Comparison of ENCODE assay signal across 31 mouse cellular contexts in genomic region chr11:89107180-89107807, GRCm38 (mm10). TPM values are rescaled to one million over a fixed set of nuclear protein-coding genes. Genes with fewer than 3 reads are reported as not detected.
DNase-seq lines count a peak whose midpoint lies in the region; ATAC-seq and TF ChIP-seq lines count a peak whose summit lies in the region.
"Had no signal": no experiment of that assay in that cellular context is flagged by ENCODE, and none has a peak within 500 bp of the region (broad histone marks: within the 10 kb centered on the region; RNA-seq: fewer than 3 reads in every experiment).

No protein-coding gene starts in this region.

- no peak for TF ChIP-seq EP300 in liver, postnatal 0 days (IDR thresholded peaks at IDR 0.05; ENCODE audit: low read depth)

- no peak overlapping the region for H3K27ac ChIP-seq in liver, postnatal 0 days (ENCODE audit: low read depth)
- H3K27ac ChIP-seq in liver, embryonic 11.5 days (ENCODE audit: low read depth, low read length): no peak overlapping the region
- H3K27ac ChIP-seq in intestine, postnatal 0 days (ENCODE audit: low read depth, low read length): no peak overlapping the region
- no peak overlapping the region for H3K27ac ChIP-seq in midbrain, embryonic 15.5 days
- H3K27ac ChIP-seq in forebrain, embryonic 16.5 days (ENCODE audit: low read length): no peak overlapping the region
- H3K27ac ChIP-seq: kidney, embryonic 15.5 days; liver, embryonic 13.5 days; neural tube, embryonic 15.5 days; stomach, embryonic 15.5 days had no signal

- 0 out of 2 replicates have a peak, but pooled peaks cover 3% of the 10 kb centered on the region for H3K4me1 ChIP-seq in liver, postnatal 0 days (ENCODE audit: insufficient read depth)
- 0 out of 2 replicates have a peak, but pooled peaks cover 3% of the 10 kb centered on the region for H3K4me1 ChIP-seq in liver, embryonic 11.5 days (replicated peaks; ENCODE audit: control insufficient read depth, insufficient read depth, low read length)
- no peaks in the 10 kb centered on the region for H3K4me1 ChIP-seq in intestine, postnatal 0 days (replicated peaks; ENCODE audit: control insufficient read depth, insufficient read depth, low read length)
- no peaks in the 10 kb centered on the region for H3K4me1 ChIP-seq in midbrain, embryonic 15.5 days
- no peaks in the 10 kb centered on the region for H3K4me1 ChIP-seq in forebrain, embryonic 16.5 days (replicated peaks; ENCODE audit: control insufficient read depth, insufficient read depth, low read length)
- H3K4me1 ChIP-seq: neural tube, embryonic 15.5 days; stomach, embryonic 15.5 days had no signal

- 37% methylated on average over 12 of the region's 12 CpGs for WGBS in liver, postnatal 0 days (ENCODE audit: insufficient replicate concordance)
- WGBS in liver, embryonic 11.5 days: 35% methylated on average over 12 of the region's 12 CpGs
- 17% methylated on average over 12 of the region's 12 CpGs for WGBS in intestine, postnatal 0 days
- 33% methylated on average over 12 of the region's 12 CpGs for WGBS in midbrain, embryonic 15.5 days
- WGBS in forebrain, embryonic 16.5 days: 27% methylated on average over 12 of the region's 12 CpGs

- no peak overlapping the region for H3K4me3 ChIP-seq in liver, postnatal 0 days (ENCODE audit: low read depth, low read length)
- no peak overlapping the region for H3K4me3 ChIP-seq in liver, embryonic 11.5 days (ENCODE audit: low read depth, low read length)
- no peak overlapping the region for H3K4me3 ChIP-seq in intestine, postnatal 0 days (ENCODE audit: low read depth, low read length)
- H3K4me3 ChIP-seq in midbrain, embryonic 15.5 days: no peak overlapping the region
- H3K4me3 ChIP-seq in forebrain, embryonic 16.5 days (replicated peaks; ENCODE audit: low read length): no peak overlapping the region
- H3K4me3 ChIP-seq: kidney, embryonic 15.5 days; liver, embryonic 13.5 days; neural tube, embryonic 15.5 days; stomach, embryonic 15.5 days had no signal

- TF ChIP-seq CTCF in liver, postnatal 0 days (IDR thresholded peaks at IDR 0.05; ENCODE audit: low read depth): no peak
- no peak for TF ChIP-seq CTCF in intestine, postnatal 0 days (IDR thresholded peaks at IDR 0.05; ENCODE audit: low read depth)

- no peak for DNase-seq in liver, postnatal 0 days
- no peak for DNase-seq in liver, embryonic 11.5 days (ENCODE audit: low spot score)
- peak; percentile 75 for DNase-seq in ZHBTc4 (ENCODE audit: low read depth, low spot score)
- DNase-seq in cerebellum, postnatal 25 days: no peak
- DNase-seq: adrenal gland, postnatal 36 days; cerebellum, adult 2 months; cerebellum, postnatal 36 days; gastrocnemius, postnatal 10 days; kidney, adult 18-20 months; kidney, postnatal 36 days; layer of hippocampus, postnatal 36 days; left cerebral cortex, postnatal 4 days; liver, embryonic 13.5 days; lung, adult 2 months; lung, postnatal 10 days; midbrain, embryonic 14.5 days; retina, postnatal 1 day; right cerebral cortex, postnatal 14 days; thymus, adult 2 months; thymus, postnatal 36 days had no signal

- no peaks in the 10 kb centered on the region for H3K27me3 ChIP-seq in liver, postnatal 0 days (ENCODE audit: insufficient read depth, low read length)
- no peaks in the 10 kb centered on the region for H3K27me3 ChIP-seq in liver, embryonic 11.5 days (replicated peaks; ENCODE audit: control insufficient read depth, insufficient read depth, low read length)
- no peaks in the 10 kb centered on the region for H3K27me3 ChIP-seq in intestine, postnatal 0 days (replicated peaks; ENCODE audit: control insufficient read depth, insufficient read depth, low read length)
- no peaks in the 10 kb centered on the region for H3K27me3 ChIP-seq in midbrain, embryonic 15.5 days (replicated peaks)
- H3K27me3 ChIP-seq in forebrain, embryonic 16.5 days (replicated peaks; ENCODE audit: control insufficient read depth, insufficient read depth, low read length): no peaks in the 10 kb centered on the region
- H3K27me3 ChIP-seq: liver, embryonic 13.5 days; neural tube, embryonic 15.5 days; stomach, embryonic 15.5 days had no signal

- no peak overlapping the region for H3K9ac ChIP-seq in liver, postnatal 0 days (replicated peaks)
- H3K9ac ChIP-seq in liver, embryonic 11.5 days (ENCODE audit: low read depth, low read length): no peak overlapping the region
- H3K9ac ChIP-seq in intestine, postnatal 0 days (ENCODE audit: low read depth, low read length): no peak overlapping the region
- H3K9ac ChIP-seq in midbrain, embryonic 15.5 days: no peak overlapping the region
- H3K9ac ChIP-seq in forebrain, embryonic 16.5 days (replicated peaks; ENCODE audit: low read depth, low read length): no peak overlapping the region
- H3K9ac ChIP-seq: kidney, embryonic 15.5 days; liver, embryonic 13.5 days; neural tube, embryonic 15.5 days; stomach, embryonic 15.5 days had no signal

- H3K9me3 ChIP-seq in liver, postnatal 0 days (ENCODE audit: low read length): no peaks in the 10 kb centered on the region
- H3K9me3 ChIP-seq in liver, embryonic 11.5 days (ENCODE audit: control insufficient read depth, low read length): no peaks in the 10 kb centered on the region
- no peaks in the 10 kb centered on the region for H3K9me3 ChIP-seq in intestine, postnatal 0 days (ENCODE audit: control insufficient read depth)
- H3K9me3 ChIP-seq in midbrain, embryonic 15.5 days: no peaks in the 10 kb centered on the region
- no peaks in the 10 kb centered on the region for H3K9me3 ChIP-seq in forebrain, embryonic 16.5 days (ENCODE audit: control insufficient read depth, low read length)
- H3K9me3 ChIP-seq: kidney, embryonic 15.5 days; liver, embryonic 13.5 days; neural tube, embryonic 15.5 days; stomach, embryonic 15.5 days had no signal

- ATAC-seq in liver, postnatal 0 days: peak; percentile 44; the same call in 1 of the 2 replicates
- ATAC-seq in liver, embryonic 11.5 days (replicated peaks; ENCODE audit: low FRiP score): no peak
- peak; percentile 77 for ATAC-seq in intestine, postnatal 0 days
- no peak for ATAC-seq in midbrain, embryonic 15.5 days (replicated peaks)
- ATAC-seq in forebrain, embryonic 16.5 days: no peak
- ATAC-seq: forebrain, embryonic 14.5 days; hindbrain, embryonic 16.5 days had no signal

- H3K4me2 ChIP-seq in liver, postnatal 0 days (ENCODE audit: low read depth, low read length): no peak overlapping the region
- H3K4me2 ChIP-seq in liver, embryonic 11.5 days: no peak overlapping the region
- H3K4me2 ChIP-seq in intestine, postnatal 0 days (replicated peaks; ENCODE audit: low read depth): 0 out of 2 replicates have a peak overlapping the region, but pooled peaks have one; percentile 30
- H3K4me2 ChIP-seq in midbrain, embryonic 15.5 days: no peak overlapping the region
- no peak overlapping the region for H3K4me2 ChIP-seq in forebrain, embryonic 16.5 days (ENCODE audit: low read length)
- H3K4me2 ChIP-seq: kidney, embryonic 15.5 days; liver, embryonic 13.5 days; neural tube, embryonic 15.5 days; stomach, embryonic 15.5 days had no signal

- H3K36me3 ChIP-seq in liver, postnatal 0 days (replicated peaks; ENCODE audit: insufficient read depth, low read length): no peaks in the 10 kb centered on the region
- H3K36me3 ChIP-seq in liver, embryonic 11.5 days (ENCODE audit: control insufficient read depth, insufficient read depth, low read length): no peaks in the 10 kb centered on the region
- no peaks in the 10 kb centered on the region for H3K36me3 ChIP-seq in intestine, postnatal 0 days (ENCODE audit: control insufficient read depth, insufficient read depth)
- H3K36me3 ChIP-seq in midbrain, embryonic 15.5 days (replicated peaks): no peaks in the 10 kb centered on the region
- no peaks in the 10 kb centered on the region for H3K36me3 ChIP-seq in forebrain, embryonic 16.5 days (ENCODE audit: control insufficient read depth, insufficient read depth)
- H3K36me3 ChIP-seq: kidney, embryonic 15.5 days; liver, embryonic 13.5 days; neural tube, embryonic 15.5 days; stomach, embryonic 15.5 days had no signal

RNA-seq across cellular contexts. Expression of gene Gm525, which starts 33.7 kb away (rescaled TPM):
- polyA plus RNA-seq in liver, postnatal 0 days (2015; fragmentation: Nextera tagmentation; extraction: Ambion mirVana): 0.31 and 0.39 TPM in 2 replicates
- not detected in 2 replicates for polyA plus RNA-seq in liver, embryonic 11.5 days (2014; fragmentation: Nextera tagmentation; extraction: Ambion mirVana)
- 0.93 and 1.7 TPM in 2 replicates for polyA plus RNA-seq in intestine, postnatal 0 days (2015; fragmentation: Nextera tagmentation; extraction: Ambion mirVana)
- polyA plus RNA-seq in midbrain, embryonic 15.5 days (2015; fragmentation: Nextera tagmentation; extraction: Ambion mirVana): not detected in 2 replicates
- polyA plus RNA-seq in forebrain, embryonic 16.5 days (2015; fragmentation: Nextera tagmentation; extraction: Ambion mirVana): not detected in 2 replicates
- polyA plus RNA-seq: embryonic facial prominence, embryonic 11.5 days; forebrain, embryonic 14.5 days; heart, embryonic 14.5 days; hindbrain, embryonic 11.5 days; hindbrain, embryonic 16.5 days; kidney, embryonic 15.5 days; liver, embryonic 13.5 days; midbrain, embryonic 14.5 days; neural tube, embryonic 15.5 days had no signal

RNA-seq across cellular contexts. Expression of gene Dgke, which starts 40.6 kb away (rescaled TPM):
- 0.53 and 0.60 TPM in 2 replicates for polyA plus RNA-seq in liver, postnatal 0 days (2015; fragmentation: Nextera tagmentation; extraction: Ambion mirVana)
- polyA plus RNA-seq in liver, embryonic 11.5 days (2014; fragmentation: Nextera tagmentation; extraction: Ambion mirVana): 1.8 and 1.9 TPM in 2 replicates
- polyA plus RNA-seq in intestine, postnatal 0 days (2015; fragmentation: Nextera tagmentation; extraction: Ambion mirVana): 1.7 and 2.0 TPM in 2 replicates
- 18.9 and 19.7 TPM in 2 replicates for polyA plus RNA-seq in midbrain, embryonic 15.5 days (2015; fragmentation: Nextera tagmentation; extraction: Ambion mirVana)
- polyA plus RNA-seq in forebrain, embryonic 16.5 days (2015; fragmentation: Nextera tagmentation; extraction: Ambion mirVana): 17.1 TPM in 2 replicates

Comparison
In these comparisons a context has a peak if more than half of its experiments do, and no peak if none do; other contexts are left out.
1. ATAC-seq: peak in liver, postnatal 0 days (single experiment) and intestine, postnatal 0 days (single experiment); none in liver, embryonic 11.5 days (single experiment), midbrain, embryonic 15.5 days (single experiment) and forebrain, embryonic 16.5 days (single experiment).